Mouse (Mus musculus) neural tube, embryonic 11.5 days (tissue): ENCODE data around the gene Gon7. TPM values are rescaled to one million over a fixed set of nuclear protein-coding genes. Genes with fewer than 3 reads are reported as not detected.

Source experiments
- ATAC-seq: fragments of 200-750 bp; cut with Nextera tagmentation; 2 replicates; pipeline ENCODE4 v1.8.0; 2017; ENCODE audit warnings: moderate number of reproducible peaks, mild to moderate bottlenecking, moderate TSS enrichment, moderate library complexity; ENCODE audit not compliant: insufficient read depth, low FRiP score, low TSS enrichment
- DNase-seq: peaks from one replicate; pipeline ENCODE4 v3.0.0-alpha.2; 2015; ENCODE audit warnings: low spot score
- H3K27ac ChIP-seq: fragments of 300-500 bp; sonication (generic); 2 replicates; pipeline ENCODE4 v1.5.1; 2014; ENCODE audit warnings: low read depth, mild to moderate bottlenecking, low read length
- H3K27me3 ChIP-seq: fragments of 300-500 bp; sonication (generic); 2 replicates; pipeline ENCODE4 v1.6.1; 2014; ENCODE audit warnings: mild to moderate bottlenecking, low read length, mixed read lengths; ENCODE audit not compliant: control insufficient read depth, insufficient read depth
- H3K36me3 ChIP-seq: fragments of 300-500 bp; sonication (generic); 2 replicates; pipeline ENCODE4 v1.6.1; 2014; ENCODE audit warnings: mild to moderate bottlenecking, low read length, moderate library complexity, mixed read lengths; ENCODE audit not compliant: control insufficient read depth, insufficient read depth
- H3K4me1 ChIP-seq: fragments of 300-500 bp; sonication (generic); 2 replicates; pipeline ENCODE4 v1.6.1; 2014; ENCODE audit warnings: low read length, mixed read lengths; ENCODE audit not compliant: control insufficient read depth, insufficient read depth
- H3K4me2 ChIP-seq: fragments of 300-500 bp; sonication (generic); 2 replicates; pipeline ENCODE4 v1.6.1; 2014; ENCODE audit warnings: low read depth, mild to moderate bottlenecking, moderate library complexity
- H3K4me3 ChIP-seq: fragments of 300-500 bp; sonication (generic); 2 replicates; pipeline ENCODE4 v1.5.1; 2014; ENCODE audit warnings: low read depth, low read length
- H3K9ac ChIP-seq: fragments of 300-500 bp; sonication (generic); 2 replicates; pipeline ENCODE4 v1.6.1; 2014; ENCODE audit warnings: mild to moderate bottlenecking, low read length
- H3K9me3 ChIP-seq: fragments of 300-500 bp; sonication (generic); 2 replicates; pipeline ENCODE4 v1.6.1; 2016; ENCODE audit warnings: low read length; ENCODE audit not compliant: control insufficient read depth
- WGBS: fragments of 180-500 bp; shearing (Covaris S2); extraction: QIAGEN DNeasy Blood & Tissue Kit; methylation state at CpG from one replicate; pipeline ENCODE4 v1.1.7; 2014; 5-methylcytosine and 5-hydroxymethylcytosine counted together
- polyA plus RNA-seq: library from polyadenylated mRNA; unstranded; fragments of >200 nt; fragmentation: Nextera tagmentation; extraction: Ambion mirVana; gene quantifications from 2 replicates; pipeline ENCODE4 v1.2.1, GENCODE M21; 2014

Gon7 gene
- polyA plus RNA-seq, 1 experiment from 2014 or later = 37.8 TPM

DNA sequence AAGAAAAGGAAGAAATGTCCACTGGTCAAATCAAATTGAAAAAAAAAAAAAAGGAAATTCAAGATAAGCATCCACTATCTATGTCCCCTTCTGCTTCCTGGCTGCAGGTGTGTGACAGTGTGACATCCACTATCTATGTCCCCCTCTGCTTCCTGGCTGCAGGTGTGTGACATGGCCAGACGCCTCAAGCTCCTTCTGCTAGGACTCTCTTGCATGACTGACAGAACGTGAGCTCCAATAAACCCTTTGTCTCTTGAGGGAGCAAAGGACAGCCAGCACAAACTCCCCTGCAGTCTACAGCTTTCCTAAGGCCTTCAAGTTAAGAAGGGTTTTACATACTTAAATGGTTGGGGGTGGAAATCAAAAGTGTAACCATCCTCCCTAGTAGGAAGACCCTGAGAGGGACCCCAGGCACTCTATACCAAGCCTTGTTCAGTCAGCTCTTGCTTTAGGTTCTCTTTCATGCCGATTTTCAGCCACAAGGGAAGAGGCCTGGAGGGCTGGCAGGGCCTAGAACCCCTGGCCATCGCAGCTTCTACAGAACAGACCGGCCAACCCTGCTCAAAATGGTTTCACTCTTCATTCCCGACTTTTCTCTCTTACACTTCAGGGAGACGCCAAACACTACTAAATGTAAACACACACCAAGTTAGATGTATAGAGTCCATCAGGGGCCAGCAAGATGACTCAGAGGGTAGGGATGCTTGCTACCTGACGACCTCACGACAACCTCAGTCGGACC is 42.8 kb downstream of the Gon7 start:
- ATAC-seq (no peak), DNase-seq (no peak)
- Histone ChIP-seq H3K27me3 (no peaks in the 10 kb centered on the region), H3K4me3 (no peak overlapping the region), H3K9me3 (no peaks in the 10 kb centered on the region), H3K27ac (no peak overlapping the region), H3K4me1 (no peaks in the 10 kb centered on the region), H3K36me3 (no peaks in the 10 kb centered on the region), H3K9ac (no peak overlapping the region), H3K4me2 (no peak overlapping the region)
- 86% methylated on average over 10 of the region's 10 CpGs for WGBS

DNA sequence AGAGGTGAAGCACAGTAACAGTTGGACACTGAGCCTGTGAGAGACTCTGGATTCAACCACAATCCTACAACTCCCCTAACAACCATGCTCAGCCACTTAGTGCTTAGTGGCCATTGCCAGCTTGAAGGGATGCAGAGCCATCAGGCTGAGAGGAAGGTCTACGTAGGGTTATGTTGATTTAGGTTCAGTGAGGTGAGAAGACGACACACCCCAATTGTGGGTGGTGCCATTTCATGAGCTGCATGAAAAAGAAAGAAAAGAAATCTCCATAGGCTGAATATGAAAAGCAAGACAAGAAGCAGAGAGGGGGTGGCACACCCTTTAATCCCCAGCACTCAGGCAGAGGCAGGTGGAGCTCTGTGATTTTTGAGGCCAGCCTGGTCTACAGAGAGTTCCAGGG is 43.5 kb downstream of the Gon7 start:
- no peak overlapping the region for H3K4me2 ChIP-seq
- 68% methylated on average over 2 of the region's 2 CpGs for WGBS
- DNase-seq (no peak), ATAC-seq (no peak)
- no peaks in the 10 kb centered on the region for H3K4me1 ChIP-seq
- H3K9ac ChIP-seq = no peak overlapping the region
- H3K9me3 ChIP-seq = no peaks in the 10 kb centered on the region
- no peaks in the 10 kb centered on the region for H3K36me3 ChIP-seq
- no peaks in the 10 kb centered on the region for H3K27me3 ChIP-seq
- no peak overlapping the region for H3K27ac ChIP-seq
- no peak overlapping the region for H3K4me3 ChIP-seq

DNA sequence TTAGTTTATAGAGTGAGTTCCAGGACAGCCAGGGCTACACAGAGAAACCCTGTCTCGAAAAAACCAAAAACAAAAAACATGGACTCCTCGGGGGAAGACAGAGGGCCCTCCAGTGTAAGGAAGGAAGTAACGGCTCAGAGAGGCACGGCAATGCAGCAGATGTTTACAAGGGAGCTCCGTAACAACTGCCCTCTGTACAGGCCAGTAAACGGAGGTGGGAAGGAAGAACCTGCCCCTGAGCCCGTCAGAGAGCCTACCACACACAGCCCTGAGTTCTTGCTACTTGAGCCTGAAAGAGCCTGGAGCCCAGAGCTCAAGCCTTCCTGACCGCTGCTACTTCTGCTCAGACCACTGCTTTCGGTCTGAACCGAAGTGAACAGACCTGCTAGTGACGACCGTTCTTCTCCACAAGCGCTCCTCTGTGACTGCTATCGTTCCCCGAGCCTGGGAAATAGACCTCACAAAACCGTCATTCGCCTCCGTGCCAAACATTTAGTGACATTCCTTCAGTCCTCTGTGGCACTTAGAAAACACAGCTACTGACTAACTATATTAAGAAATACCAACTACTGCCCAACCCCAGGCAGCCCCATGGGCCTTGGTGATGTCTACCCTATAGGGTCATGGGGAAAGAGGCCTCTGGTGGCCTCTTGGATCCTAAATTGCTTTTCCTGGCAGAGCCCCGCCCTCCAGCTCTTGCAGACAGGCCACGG is 44.3 kb downstream of the Gon7 start:
- no peaks in the 10 kb centered on the region for H3K4me1 ChIP-seq
- no peak overlapping the region for H3K4me2 ChIP-seq
- H3K4me3 ChIP-seq = no peak overlapping the region
- DNase-seq = no peak
- no peak overlapping the region for H3K9ac ChIP-seq
- no peaks in the 10 kb centered on the region for H3K9me3 ChIP-seq
- H3K27me3 ChIP-seq = no peaks in the 10 kb centered on the region
- no peaks in the 10 kb centered on the region for H3K36me3 ChIP-seq
- no peak overlapping the region for H3K27ac ChIP-seq
- 76% methylated on average over 20 of the region's 20 CpGs for WGBS
- ATAC-seq = no peak

DNA sequence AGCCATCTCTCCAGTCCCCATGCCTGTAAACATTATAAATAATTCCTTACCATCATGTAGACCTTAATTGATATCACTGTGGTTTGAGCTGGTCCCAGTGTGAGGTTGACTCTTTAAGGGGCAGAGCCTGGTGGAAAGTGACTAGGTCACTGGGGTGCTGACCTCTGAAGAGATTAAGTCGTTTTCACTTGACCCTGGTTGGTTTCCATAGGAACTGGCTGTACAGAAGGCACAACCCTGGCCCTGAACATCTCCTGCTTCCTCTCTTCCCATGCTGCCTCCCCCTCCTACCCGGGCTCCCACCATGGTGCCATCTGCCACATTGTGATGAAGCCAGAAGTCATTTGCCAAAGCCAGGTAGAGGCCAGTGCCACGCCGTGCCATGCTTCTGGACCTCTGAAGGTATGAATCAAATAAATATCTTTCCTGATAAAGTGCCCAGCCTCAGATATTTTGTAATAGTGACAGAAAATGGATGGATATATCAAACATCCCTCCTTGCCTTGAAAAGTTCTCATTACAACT is 46.7 kb downstream of the Gon7 start:
- 61% methylated on average over 4 of the region's 4 CpGs for WGBS
- Histone ChIP-seq H3K4me1 (peaks cover 1% of the 10 kb centered on the region), H3K9me3 (no peaks in the 10 kb centered on the region), H3K27me3 (no peaks in the 10 kb centered on the region), H3K36me3 (no peaks in the 10 kb centered on the region), H3K4me2 (no peak overlapping the region), H3K9ac (no peak overlapping the region), H3K4me3 (no peak overlapping the region), H3K27ac (no peak overlapping the region)
- ATAC-seq = no peak
- no peak for DNase-seq

- Histone ChIP-seq H3K36me3 (no peaks in the 10 kb centered on the region), H3K9ac (no peak overlapping the region), H3K27me3 (no peaks in the 10 kb centered on the region), H3K27ac (no peak overlapping the region), H3K4me1 (peaks cover 7% of the 10 kb centered on the region), H3K4me2 (no peak overlapping the region), H3K4me3 (no peak overlapping the region), H3K9me3 (no peaks in the 10 kb centered on the region)
- ATAC-seq = no peak
- DNase-seq = no peak
- 87% methylated on average over 5 of the region's 5 CpGs for WGBS
These were observed 47.7 kb downstream of the Gon7 start for GRCm38 (mm10) chr12:102709896-102710295.

DNA sequence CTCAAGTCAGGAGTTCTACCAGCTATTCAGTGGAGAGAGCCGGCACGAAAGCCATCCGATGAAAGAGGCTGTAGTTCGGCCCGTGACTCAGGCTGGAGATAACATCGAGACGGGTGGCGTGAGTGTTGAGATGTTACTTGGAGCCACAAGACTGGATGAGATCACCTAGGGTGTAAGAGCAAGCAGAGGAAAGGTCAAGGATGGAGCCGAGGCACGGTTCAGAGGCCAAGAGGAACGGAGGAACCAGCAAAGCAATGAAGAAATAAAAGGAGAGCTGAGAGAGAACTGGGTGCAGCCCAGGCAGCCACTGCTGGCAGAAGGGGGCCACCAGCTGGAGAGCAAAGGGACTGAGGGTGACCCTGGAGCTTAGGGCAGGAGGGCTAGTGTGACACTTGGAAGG is 49.4 kb downstream of the Gon7 start:
- no peaks in the 10 kb centered on the region for H3K27me3 ChIP-seq
- H3K36me3 ChIP-seq = no peaks in the 10 kb centered on the region
- DNase-seq = no peak
- peaks cover 13% of the 10 kb centered on the region for H3K4me1 ChIP-seq
- no peak overlapping the region for H3K4me3 ChIP-seq
- H3K27ac ChIP-seq = no peak overlapping the region
- H3K9ac ChIP-seq = no peak overlapping the region
- no peak for ATAC-seq
- H3K4me2 ChIP-seq = no peak overlapping the region
- WGBS = 76% methylated on average over 11 of the region's 11 CpGs
- H3K9me3 ChIP-seq = no peaks in the 10 kb centered on the region

DNA sequence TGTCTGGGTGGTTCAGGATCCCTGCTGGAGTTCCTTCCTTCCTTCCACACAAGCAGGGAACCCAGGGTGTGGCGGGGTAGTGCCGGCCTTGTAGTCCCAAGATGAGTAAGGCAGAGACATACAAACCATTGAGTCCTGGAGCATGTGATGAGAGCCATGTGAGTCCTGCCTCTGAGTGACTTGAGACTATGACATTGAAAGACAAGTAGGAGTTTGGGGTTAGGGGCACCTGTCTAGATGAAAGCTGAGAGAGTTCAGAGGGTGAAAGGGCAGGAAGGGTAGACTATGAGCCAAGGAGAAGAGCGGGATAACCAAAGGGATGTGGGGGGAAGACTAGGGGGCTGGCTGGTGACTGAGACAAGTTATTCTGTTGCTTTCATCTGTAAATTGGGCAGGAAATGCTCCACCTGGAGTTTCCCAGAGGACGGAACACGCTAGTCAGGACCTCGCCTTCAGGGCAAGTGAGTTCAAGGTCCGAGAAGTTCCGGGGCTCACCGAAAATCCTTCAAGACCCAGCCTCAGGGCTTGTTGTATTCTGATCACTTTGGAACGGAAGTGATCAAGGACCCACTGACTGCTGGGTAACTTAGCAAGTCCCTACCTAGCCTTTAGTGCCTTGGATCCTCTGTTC is 50.7 kb downstream of the Gon7 start:
- Histone ChIP-seq H3K9ac (no peak overlapping the region), H3K4me2 (no peak overlapping the region), H3K4me3 (no peak overlapping the region), H3K27me3 (no peaks in the 10 kb centered on the region), H3K4me1 (peaks cover 22% of the 10 kb centered on the region), H3K9me3 (no peaks in the 10 kb centered on the region), H3K27ac (no peak overlapping the region), H3K36me3 (no peaks in the 10 kb centered on the region)
- DNase-seq = no peak
- no peak for ATAC-seq
- WGBS = 92% methylated on average over 10 of the region's 10 CpGs

- no peak overlapping the region for H3K27ac ChIP-seq
- ATAC-seq (no peak), DNase-seq (no peak)
- H3K9ac ChIP-seq = peak overlapping the region; percentile 86; the same call in 1 of the 2 replicates
- WGBS = 77% methylated on average over 6 of the region's 6 CpGs
- H3K4me3 ChIP-seq = peak overlapping the region; percentile 81; the same call in 1 of the 2 replicates
- H3K27me3 ChIP-seq = no peaks in the 10 kb centered on the region
- peaks cover 22% of the 10 kb centered on the region for H3K4me1 ChIP-seq
- peak overlapping the region; percentile 91 for H3K4me2 ChIP-seq
- no peaks in the 10 kb centered on the region for H3K9me3 ChIP-seq
- H3K36me3 ChIP-seq = no peaks in the 10 kb centered on the region
These were observed 51.5 kb downstream of the Gon7 start for GRCm38 (mm10) chr12:102705906-102706640.
